Mouse (Mus musculus): Measurements from ENCODE around the gene Acat1.

Acat1 gene

DNA sequence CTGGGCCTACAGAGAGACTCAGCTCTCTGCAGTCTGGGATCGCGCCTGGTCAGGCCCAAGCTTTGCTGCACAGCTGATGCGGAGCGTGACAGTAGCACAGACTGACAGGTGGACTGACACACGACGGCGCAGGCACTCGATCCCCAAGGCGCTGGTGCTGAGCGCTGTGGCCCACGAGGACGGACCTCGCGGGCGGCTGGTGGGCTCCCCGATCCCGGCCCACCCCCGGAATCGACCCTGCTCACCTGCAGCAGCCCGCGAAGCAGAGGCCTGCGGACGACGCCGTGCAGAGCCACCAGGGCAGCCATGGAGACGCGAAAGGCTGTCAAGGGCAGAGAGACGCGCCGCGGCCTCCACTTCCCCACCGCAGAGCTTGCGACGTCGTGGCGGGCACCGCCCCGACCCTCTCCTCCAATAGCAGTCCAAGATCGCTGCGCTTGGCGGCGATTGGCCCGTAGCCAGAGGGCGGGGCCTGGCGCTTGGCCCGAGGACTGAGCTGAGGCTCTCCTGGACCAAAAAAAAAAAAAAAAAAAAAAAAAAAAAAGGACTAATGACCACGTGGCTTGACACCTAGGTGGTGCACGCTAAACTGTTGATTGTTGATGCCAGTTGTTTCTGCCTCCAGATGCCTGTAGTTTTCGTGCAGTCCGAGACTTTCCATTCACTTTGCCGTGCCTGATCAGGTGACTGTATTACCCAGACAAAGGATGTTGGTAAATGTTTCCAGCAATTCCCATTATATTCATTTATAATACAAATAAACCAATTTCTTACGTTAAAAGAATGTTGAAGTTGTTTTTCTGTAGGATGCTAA, at the start of gene Acat1:
Gene Acat1, minus strand, starts transcription at position 415 of the 814 bp plus-strand sequence.
- DNase-seq: peak; percentile 94

DNA sequence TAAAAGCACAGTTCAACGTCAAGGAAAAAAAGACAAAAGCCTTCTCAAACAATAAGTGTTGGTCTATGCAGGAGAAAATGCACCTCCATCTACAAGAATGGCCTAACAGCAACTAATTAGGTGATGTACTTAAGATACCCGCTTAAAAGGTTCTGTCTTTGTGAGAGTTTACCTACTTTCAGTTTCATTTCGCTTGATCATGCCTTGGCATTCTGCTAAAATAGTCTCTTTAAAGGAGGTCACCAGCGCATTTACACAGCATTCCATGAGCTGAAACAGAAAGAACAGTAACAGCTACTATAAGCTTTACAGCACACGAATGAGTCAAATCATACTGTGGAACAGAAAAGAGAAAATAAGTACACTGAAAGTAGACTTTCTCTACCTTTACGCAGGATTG, 24.6 kb upstream of the Acat1 start:
- no peak for DNase-seq

DNA sequence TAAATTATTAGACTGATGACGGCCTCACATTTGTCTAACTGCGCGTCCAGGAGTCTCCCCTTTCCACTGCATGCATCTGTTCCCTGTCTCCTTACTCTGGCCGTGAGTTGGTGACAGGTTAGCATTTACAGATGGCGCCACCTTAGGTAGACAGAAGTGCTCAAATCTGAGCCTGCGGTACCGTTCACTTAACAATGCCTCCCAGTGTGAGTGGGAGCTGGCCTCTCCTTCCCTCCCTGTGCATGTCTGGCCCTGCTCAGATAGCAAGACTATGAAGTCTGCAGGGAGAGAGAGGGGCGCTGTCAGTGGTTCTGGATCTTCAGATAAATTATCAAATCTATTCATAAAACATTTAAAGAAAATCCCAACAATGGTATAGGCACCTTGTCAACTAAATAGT, 5.1 kb upstream of the Acat1 start:
- DNase-seq: no peak

- no peak for DNase-seq
These were observed 4.1 kb upstream of the Acat1 start for GRCm38 (mm10) chr9:53614286-53614685.

DNA sequence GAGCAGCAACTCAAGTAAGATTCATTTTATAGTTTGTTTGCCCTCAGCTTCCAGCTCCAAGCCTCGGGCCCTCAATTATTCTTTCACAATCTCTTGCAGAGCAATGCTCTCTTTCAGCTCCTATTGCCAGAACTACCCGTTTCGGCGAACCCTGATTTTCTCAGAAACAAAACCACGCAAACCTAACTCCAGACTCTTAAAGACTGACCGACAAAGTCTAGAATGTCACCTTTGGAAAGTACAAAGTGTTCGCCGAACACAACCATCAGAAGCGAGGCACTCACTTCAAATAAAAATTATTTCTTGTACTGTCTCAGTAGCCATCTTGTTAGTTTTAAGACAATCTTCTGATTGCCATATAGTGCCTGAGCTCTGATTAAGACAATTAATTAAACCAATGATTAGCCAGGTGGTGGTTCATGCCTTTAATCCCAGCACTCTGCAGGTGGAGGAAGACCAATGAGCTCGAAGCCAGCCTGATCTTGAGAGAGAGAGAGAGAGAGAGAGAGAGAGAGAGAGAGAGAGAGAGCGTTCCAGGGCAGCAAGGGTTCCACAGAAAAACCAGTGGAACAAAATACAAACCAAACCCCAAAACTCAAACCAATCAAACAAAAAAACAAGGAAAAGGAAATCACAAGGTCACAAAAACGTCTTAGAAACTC, 745 bp downstream of the Acat1 start:
- DNase-seq: no peak

GRCm38 (mm10) chr9:53607816-53608215, 2.4 kb downstream of the Acat1 start:
- DNase-seq: no peak

GRCm38 (mm10) chr9:53607192-53607591, 3.0 kb downstream of the Acat1 start:
- no peak for DNase-seq

DNA sequence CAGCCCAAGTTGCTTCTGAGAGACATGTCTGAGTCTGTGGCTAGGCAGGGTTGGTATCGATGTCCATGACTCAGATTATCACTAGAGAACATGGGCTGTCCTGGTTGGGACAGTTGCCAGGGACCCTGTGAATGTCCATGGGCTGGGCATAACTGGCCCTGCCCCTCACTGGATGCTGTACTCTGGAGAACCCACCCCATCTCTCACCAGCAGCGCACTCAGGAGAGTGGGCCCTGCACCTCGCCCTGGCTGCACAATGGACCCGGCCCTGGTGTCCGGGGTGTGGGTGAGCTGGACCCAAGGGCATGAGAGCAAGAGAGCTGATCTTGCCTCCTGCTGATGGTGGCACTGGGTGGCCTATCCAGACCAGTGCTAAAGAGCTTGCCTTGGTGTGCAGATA, 5.2 kb downstream of the Acat1 start:
- no peak for DNase-seq

- DNase-seq: no peak
These were observed 6.3 kb downstream of the Acat1 start for GRCm38 (mm10) chr9:53603849-53604248.

- no peak for DNase-seq
These were observed 6.8 kb downstream of the Acat1 start for GRCm38 (mm10) chr9:53603384-53603783.

- DNase-seq: no peak
These were observed 8.6 kb downstream of the Acat1 start for GRCm38 (mm10) chr9:53601541-53601940.

GRCm38 (mm10) chr9:53598631-53599030, 11.6 kb downstream of the Acat1 start:
- no peak for DNase-seq

DNA sequence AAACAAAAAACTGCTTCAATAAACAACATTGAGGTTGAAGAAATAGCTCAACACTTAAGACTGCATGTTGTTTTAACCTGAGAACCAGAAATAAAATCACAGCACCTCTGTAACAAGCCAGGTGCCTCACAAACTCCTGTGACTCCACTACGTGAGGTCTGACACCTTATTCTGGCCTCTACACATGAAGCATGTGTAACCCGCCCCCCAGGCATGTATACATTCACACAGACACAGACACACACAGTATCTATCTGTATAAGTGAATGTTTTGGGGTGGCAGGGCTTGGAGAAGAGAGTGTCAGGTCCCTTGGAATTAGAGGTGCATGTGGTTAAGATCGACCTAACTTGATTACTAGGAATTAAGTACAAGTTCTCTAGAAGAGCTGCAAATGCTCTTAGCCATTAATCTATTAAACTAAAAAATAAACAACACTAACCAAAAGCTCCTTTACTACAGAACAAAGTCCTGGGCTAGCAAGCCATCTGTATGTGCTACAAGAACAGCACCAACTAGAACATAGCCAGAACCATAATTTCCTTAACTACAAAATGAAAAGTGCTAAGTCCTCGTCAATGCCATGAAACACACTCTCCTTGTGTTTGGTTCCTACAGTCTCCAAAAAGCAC, 13.1 kb downstream of the Acat1 start:
- DNase-seq: no peak

DNA sequence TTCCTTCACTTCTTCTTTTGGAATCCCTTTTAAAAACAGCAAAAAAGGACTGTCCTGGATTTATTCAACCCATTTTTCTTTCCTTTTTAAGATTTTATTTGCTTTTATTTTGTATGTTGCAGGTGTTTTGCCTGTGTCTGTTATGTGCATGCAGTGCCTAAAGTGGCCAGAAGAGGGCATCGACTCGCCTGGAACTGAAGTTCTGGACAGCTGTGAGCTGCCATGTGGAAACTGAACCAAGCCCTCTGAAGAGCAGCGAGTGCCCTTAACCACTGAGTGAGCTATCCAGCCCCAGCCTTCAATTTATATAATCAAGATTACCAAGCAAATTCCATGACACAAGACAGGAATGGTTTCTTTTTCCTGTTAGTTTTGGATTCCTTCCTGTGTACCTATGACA, 15.4 kb downstream of the Acat1 start:
- peak; percentile 81 for DNase-seq

- no peak for DNase-seq
These were observed 28.3 kb downstream of the Acat1 start for GRCm38 (mm10) chr9:53581870-53582269.

GRCm38 (mm10) chr9:53575721-53576120, 34.5 kb downstream of the Acat1 start:
- DNase-seq: no peak

DNA sequence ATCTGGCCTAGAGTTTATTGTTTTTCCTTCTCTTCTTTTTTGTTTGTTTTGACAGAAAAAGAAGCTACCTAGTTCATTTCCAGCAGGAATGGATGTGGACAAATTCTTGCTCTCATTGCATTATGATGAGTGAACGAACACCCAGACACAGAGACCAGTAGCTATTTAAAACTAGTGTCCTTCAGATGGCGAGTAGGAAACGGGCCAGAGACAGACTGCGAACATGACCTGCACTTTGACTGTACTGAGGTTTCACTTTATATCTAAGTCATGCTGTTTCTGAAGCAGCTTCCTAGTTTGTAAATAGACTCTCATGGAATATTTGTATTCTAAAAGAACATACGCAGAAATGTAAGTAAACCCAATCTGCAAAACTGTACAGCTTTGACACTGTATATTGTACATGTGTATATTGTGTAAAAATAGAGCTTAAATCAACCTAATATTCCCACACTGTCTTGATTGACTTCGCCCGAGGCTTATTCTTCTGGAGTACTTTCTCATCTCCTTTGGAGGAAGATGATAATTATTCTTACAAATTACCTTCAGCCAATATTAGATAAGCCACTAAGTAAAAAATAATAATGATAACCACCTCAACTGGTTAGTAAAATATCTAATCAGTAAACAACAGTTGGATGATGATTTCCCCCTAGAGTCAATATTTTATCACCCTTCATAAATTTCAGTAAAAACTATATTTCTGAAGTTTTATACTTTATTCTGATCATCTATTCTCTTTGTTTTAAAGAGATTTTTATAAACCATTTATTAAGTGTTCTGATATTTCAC, 37.5 kb downstream of the Acat1 start:
- DNase-seq: no peak

- DNase-seq: no peak
These were observed 39.5 kb downstream of the Acat1 start for GRCm38 (mm10) chr9:53570662-53571061.

DNA sequence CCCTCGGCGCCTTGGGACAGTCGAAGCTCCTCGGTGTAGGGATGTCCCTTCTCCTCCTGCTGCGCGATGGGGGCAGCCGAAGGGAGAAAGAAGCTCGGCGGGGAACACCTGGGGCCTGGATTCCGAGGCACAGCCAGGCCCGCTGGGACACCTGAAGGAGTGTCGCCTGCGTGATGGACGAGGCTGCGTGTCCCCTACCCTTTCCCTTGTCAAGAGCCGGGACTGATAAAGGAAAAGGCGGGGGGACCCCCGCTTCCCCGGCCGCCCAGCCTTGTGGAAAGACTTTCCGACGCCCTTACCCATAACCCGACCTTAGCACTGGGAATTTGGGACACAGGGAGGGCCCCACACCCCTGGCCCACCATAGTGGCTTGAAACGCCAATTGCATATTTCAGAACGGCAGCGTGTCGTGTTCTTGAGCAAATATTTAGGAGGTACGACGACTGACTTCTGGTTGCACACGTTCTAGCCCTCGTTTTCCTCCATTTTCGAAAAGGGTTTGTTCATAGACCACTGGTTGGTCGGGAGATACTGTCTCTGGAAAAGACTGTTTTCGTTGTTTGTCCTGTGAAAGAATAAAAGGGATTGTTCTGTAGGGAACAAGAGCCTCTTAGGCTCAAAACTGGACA, 72.7 kb downstream of the Acat1 start:
- DNase-seq: no peak

GRCm38 (mm10) chr9:53536558-53537320, 73.4 kb downstream of the Acat1 start, which contains the start of the genes Atm and Npat:
Atm (minus strand) TSS chr9:53536740.
Npat (plus strand) TSS chr9:53537047.
- peak; percentile 100 for DNase-seq

DNA sequence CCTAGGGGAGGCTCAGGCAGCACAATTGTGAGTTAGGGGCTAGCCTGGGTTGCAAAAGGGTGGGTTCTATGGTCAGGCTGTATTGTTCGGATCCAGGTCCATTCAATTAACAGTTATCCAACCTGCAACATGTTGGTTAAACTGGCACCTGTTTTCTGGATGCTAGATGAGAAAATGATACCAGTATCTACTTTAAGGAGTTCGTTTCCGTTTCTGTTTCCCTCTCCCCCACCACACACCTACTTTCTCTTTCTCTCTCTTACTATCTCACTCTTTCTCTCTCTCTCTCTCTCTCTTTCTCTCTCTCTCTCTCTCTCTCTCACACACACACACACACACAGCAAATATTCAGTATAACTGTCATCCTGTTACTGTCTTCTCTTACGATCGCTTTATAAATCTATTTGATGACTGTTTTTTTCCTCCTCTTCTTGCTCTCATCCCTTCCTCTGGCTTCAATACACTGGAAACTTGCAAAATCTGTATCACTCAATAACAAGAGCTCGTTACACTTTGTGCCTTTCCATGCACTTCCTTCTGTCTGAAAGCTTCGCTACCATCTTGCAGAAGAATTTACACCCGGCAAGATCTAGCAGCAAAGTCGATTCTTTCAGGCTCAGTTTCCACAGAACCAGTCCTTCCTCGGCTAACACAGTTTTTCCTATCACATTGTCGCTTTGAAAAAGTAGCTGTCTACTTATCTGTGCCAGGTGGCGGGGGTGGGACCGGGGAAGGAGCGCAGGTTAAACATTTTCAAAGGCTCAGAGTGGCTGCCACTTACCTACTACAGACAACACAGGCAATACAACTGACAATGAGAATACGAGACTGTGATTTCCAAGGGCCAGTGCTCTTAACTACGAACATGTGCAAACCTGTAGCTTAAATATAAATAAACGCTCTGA, 74.5 kb downstream of the Acat1 start:
- DNase-seq: peak; percentile 6

Data from retina, postnatal 1 day (tissue).